27 mouse cellular contexts compared by ENCODE assay signal in the genomic region with DNA sequence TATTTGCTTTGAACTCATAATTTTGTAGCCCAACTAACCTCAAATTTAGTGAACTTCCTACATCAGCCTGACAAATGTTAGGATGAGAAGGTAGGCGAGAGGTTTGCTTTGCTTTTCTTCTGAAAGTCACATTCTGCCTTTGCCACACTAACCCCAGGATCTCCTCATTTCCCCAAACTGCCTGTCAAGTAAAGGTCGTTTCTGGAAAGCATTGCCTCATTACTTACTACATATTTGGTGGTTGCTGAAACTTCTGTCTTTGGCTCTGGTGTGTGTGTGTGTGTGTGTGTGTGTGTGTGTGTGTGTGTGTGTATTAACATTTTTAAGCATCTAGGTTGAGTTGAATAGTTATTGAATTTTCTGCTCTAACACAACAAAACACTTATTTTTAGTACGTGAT. TPM values are rescaled to one million over a fixed set of nuclear protein-coding genes. Genes with fewer than 3 reads are reported as not detected.
DNase-seq lines count a peak whose midpoint lies in the region; ATAC-seq lines count a peak whose summit lies in the region.
"Had no signal": no experiment of that assay in that cellular context is flagged by ENCODE, and none has a peak within 500 bp of the region (broad histone marks: within the 10 kb centered on the region; RNA-seq: fewer than 3 reads in every experiment).

No protein-coding gene starts in this region.

- no peak overlapping the region for H3K4me3 ChIP-seq in neural tube, embryonic 15.5 days (replicated peaks)

- H3K4me1 ChIP-seq in neural tube, embryonic 15.5 days: no peaks in the 10 kb centered on the region

- no peak overlapping the region for H3K27ac ChIP-seq in neural tube, embryonic 15.5 days (replicated peaks)

- intact Hi-C loops in heart, postnatal 25 days (cut with DNase I): no loop called here

- peak; percentile 70; the same call in 1 of the 2 replicates for ATAC-seq in granulocyte monocyte progenitor cell, adult 5-6 weeks (replicated peaks; ENCODE audit: poor library complexity, severe bottlenecking)
- ATAC-seq in megakaryocyte progenitor cell, adult 5-6 weeks (replicated peaks; ENCODE audit: poor library complexity): peak; percentile 63; the same call in 1 of the 2 replicates
- no peak for ATAC-seq in neural tube, embryonic 15.5 days (ENCODE audit: low FRiP score)
- ATAC-seq: activated CD4-positive, CD25-positive, alpha-beta regulatory T cell, adult 4 months; CD4-positive, CD25-positive, alpha-beta regulatory T cell, adult 4 months; Patski had no signal

- DNase-seq in heart, adult 11 months: peak; percentile 36
- no peak for DNase-seq in heart, postnatal 25 days (ENCODE audit: low spot score)
- no peak for DNase-seq in adrenal gland, adult (ENCODE audit: inconsistent age in 2 of 2, low spot score in 1 of 2)
- DNase-seq: adrenal gland, adult 2 months; adrenal gland, adult 8-10 months; adrenal gland, postnatal 10 days; adrenal gland, postnatal 14 days; adrenal gland, postnatal 25 days; adrenal gland, postnatal 36 days; B cell, adult 2 months; cerebellum, adult 11 months; cerebellum, adult 11-12 months; cerebellum, adult 18-20 months; cerebellum, adult 2 months had no signal

- 88% methylated on average over 3 of the region's 3 CpGs for WGBS in neural tube, embryonic 15.5 days

- H3K9ac ChIP-seq in neural tube, embryonic 15.5 days (replicated peaks): no peak overlapping the region

- H3K9me3 ChIP-seq in neural tube, embryonic 15.5 days (replicated peaks): no peaks in the 10 kb centered on the region

- H3K4me2 ChIP-seq in neural tube, embryonic 15.5 days: no peak overlapping the region

- no peaks in the 10 kb centered on the region for H3K36me3 ChIP-seq in neural tube, embryonic 15.5 days
- H3K36me3 ChIP-seq: G1E had no signal

- H3K27me3 ChIP-seq in neural tube, embryonic 15.5 days (replicated peaks): no peaks in the 10 kb centered on the region
- H3K27me3 ChIP-seq: CH12.LX, Patski had no signal

RNA-seq across cellular contexts. Expression of gene Triml2, which starts 15.9 kb away (rescaled TPM):
- not detected for total RNA-seq in heart, postnatal 25 days (2021)
- not detected in 2 replicates for total RNA-seq in granulocyte monocyte progenitor cell, adult 5-6 weeks (2014; fragmentation: Nextera tagmentation)
- total RNA-seq in granulocyte monocyte progenitor cell, adult 5-6 weeks (2017): not detected in 2 replicates
- total RNA-seq in megakaryocyte progenitor cell, adult 5-6 weeks (2015): not detected in 2 replicates
- total RNA-seq in megakaryocyte progenitor cell, adult 5-6 weeks (2017): not detected in 2 replicates
- not detected in 2 replicates for polyA plus RNA-seq in neural tube, embryonic 15.5 days (2015; fragmentation: Nextera tagmentation; extraction: Ambion mirVana)
- total RNA-seq: adrenal gland, adult 18-20 months; adrenal gland, adult 2 months; adrenal gland, adult 8-10 months; adrenal gland, postnatal 10 days; adrenal gland, postnatal 14 days; adrenal gland, postnatal 25 days; adrenal gland, postnatal 36 days; adrenal gland, postnatal 4 days; CH12.LX; MEL had no signal
- polyA plus RNA-seq: activated CD4-positive, CD25-positive, alpha-beta regulatory T cell, adult 4 months; adrenal gland, adult 2 months; brain, embryonic 14.5 days; C2C12; CD4-positive, CD25-positive, alpha-beta regulatory T cell, adult 4 months; cerebellum, adult 2 months; G1E had no signal

RNA-seq across cellular contexts. Expression of gene Triml1, which starts 23.2 kb away (rescaled TPM):
- not detected for total RNA-seq in heart, postnatal 25 days (2021)
- not detected in 2 replicates for total RNA-seq in granulocyte monocyte progenitor cell, adult 5-6 weeks (2014; fragmentation: Nextera tagmentation)
- not detected in 2 replicates for total RNA-seq in granulocyte monocyte progenitor cell, adult 5-6 weeks (2017)
- total RNA-seq in megakaryocyte progenitor cell, adult 5-6 weeks (2015): not detected in 2 replicates
- total RNA-seq in megakaryocyte progenitor cell, adult 5-6 weeks (2017): not detected in 2 replicates
- not detected in 2 replicates for polyA plus RNA-seq in neural tube, embryonic 15.5 days (2015; fragmentation: Nextera tagmentation; extraction: Ambion mirVana)
- total RNA-seq: adrenal gland, adult 18-20 months; adrenal gland, adult 2 months; adrenal gland, adult 8-10 months; adrenal gland, postnatal 10 days; adrenal gland, postnatal 14 days; adrenal gland, postnatal 25 days; adrenal gland, postnatal 36 days; adrenal gland, postnatal 4 days; CH12.LX; MEL had no signal
- polyA plus RNA-seq: activated CD4-positive, CD25-positive, alpha-beta regulatory T cell, adult 4 months; adrenal gland, adult 2 months; brain, embryonic 14.5 days; C2C12; CD4-positive, CD25-positive, alpha-beta regulatory T cell, adult 4 months; cerebellum, adult 2 months; G1E; Patski had no signal
